Mouse (Mus musculus): ENCODE results near the gene Treh.

Treh gene

GRCm38 (mm10) chr9:44724223-44724622, 51.2 kb downstream of the Treh start:
- in situ Hi-C loops (cut with MboI; ENCODE audit: low pct_unique_long_range_greater_than_20kb in 1 of 2, low sequenced_read_pairs in 2 of 2, unreplicated experiment in 1 of 2): no loop called here

- in situ Hi-C loops (cut with MboI; ENCODE audit: low pct_unique_long_range_greater_than_20kb in 1 of 2, low sequenced_read_pairs in 2 of 2, unreplicated experiment in 1 of 2): no loop called here
Observed at GRCm38 (mm10) chr9:44724665-44725064, 51.6 kb downstream of the Treh start.

GRCm38 (mm10) chr9:44726431-44727146, 53.6 kb downstream of the Treh start:
- in situ Hi-C loops (cut with MboI; ENCODE audit: low pct_unique_long_range_greater_than_20kb in 1 of 2, low sequenced_read_pairs in 2 of 2, unreplicated experiment in 1 of 2): no loop called here

- in situ Hi-C loops (cut with MboI; ENCODE audit: low pct_unique_long_range_greater_than_20kb in 1 of 2, low sequenced_read_pairs in 2 of 2, unreplicated experiment in 1 of 2): no loop called here
Observed at GRCm38 (mm10) chr9:44727441-44727840, 54.4 kb downstream of the Treh start.

GRCm38 (mm10) chr9:44732130-44732549, 59.1 kb downstream of the Treh start:
- in situ Hi-C loops (cut with MboI; ENCODE audit: low pct_unique_long_range_greater_than_20kb in 1 of 2, low sequenced_read_pairs in 2 of 2, unreplicated experiment in 1 of 2): no loop called here

- in situ Hi-C loops (cut with MboI; ENCODE audit: low pct_unique_long_range_greater_than_20kb in 1 of 2, low sequenced_read_pairs in 2 of 2, unreplicated experiment in 1 of 2): no loop called here
Observed at GRCm38 (mm10) chr9:44732921-44733530, 60.0 kb downstream of the Treh start.

GRCm38 (mm10) chr9:44733671-44734523, 60.9 kb downstream of the Treh start:
- in situ Hi-C loops (cut with MboI; ENCODE audit: low pct_unique_long_range_greater_than_20kb in 1 of 2, low sequenced_read_pairs in 2 of 2, unreplicated experiment in 1 of 2): no loop called here

GRCm38 (mm10) chr9:44734524-44735494, 61.8 kb downstream of the Treh start, which contains the start of gene Phldb1:
Gene Phldb1 (minus strand): TSS chr9:44735198.
- in situ Hi-C loops (cut with MboI; ENCODE audit: low pct_unique_long_range_greater_than_20kb in 1 of 2, low sequenced_read_pairs in 2 of 2, unreplicated experiment in 1 of 2): no loop called here

GRCm38 (mm10) chr9:44735886-44736285, 62.9 kb downstream of the Treh start:
- in situ Hi-C loops (cut with MboI; ENCODE audit: low pct_unique_long_range_greater_than_20kb in 1 of 2, low sequenced_read_pairs in 2 of 2, unreplicated experiment in 1 of 2): no loop called here

Measured in mouse embryonic stem cell (cell line).